Mouse (Mus musculus) cerebellum, adult 9-10 months (tissue): ENCODE data around the gene Smyd3.

Source experiments
- DNase-seq: peaks from one replicate; pipeline ENCODE4 v3.0.0; 2022

Gene Smyd3

GRCm38 (mm10) chr1:179458236-179458986, 59.4 kb downstream of the Smyd3 start:
- DNase-seq, result no peak

GRCm38 (mm10) chr1:179454600-179454999, 63.2 kb downstream of the Smyd3 start:
- no peak for DNase-seq

GRCm38 (mm10) chr1:179451211-179451610, 66.6 kb downstream of the Smyd3 start:
- no peak for DNase-seq

- no peak for DNase-seq
Measured at GRCm38 (mm10) chr1:179446845-179447212, 71.0 kb downstream of the Smyd3 start.

- DNase-seq, result no peak
Measured at GRCm38 (mm10) chr1:179446127-179446844, 71.6 kb downstream of the Smyd3 start.

- DNase-seq, result no peak
Measured at GRCm38 (mm10) chr1:179443835-179444234, 74.0 kb downstream of the Smyd3 start.

- DNase-seq, result no peak
Measured at GRCm38 (mm10) chr1:179443423-179443822, 74.4 kb downstream of the Smyd3 start.

- DNase-seq, result peak; percentile 65
Measured at GRCm38 (mm10) chr1:179436596-179436995, 81.2 kb downstream of the Smyd3 start.

- no peak for DNase-seq
Measured at GRCm38 (mm10) chr1:179434443-179435260, 83.2 kb downstream of the Smyd3 start.

GRCm38 (mm10) chr1:179433828-179434227, 84.0 kb downstream of the Smyd3 start:
- no peak for DNase-seq

- no peak for DNase-seq
Measured at GRCm38 (mm10) chr1:179433355-179433754, 84.5 kb downstream of the Smyd3 start.

- DNase-seq, result no peak
Measured at GRCm38 (mm10) chr1:179430077-179430476, 87.8 kb downstream of the Smyd3 start.

GRCm38 (mm10) chr1:179424879-179425472, 92.9 kb downstream of the Smyd3 start:
- no peak for DNase-seq

GRCm38 (mm10) chr1:179419091-179419490, 98.8 kb downstream of the Smyd3 start:
- DNase-seq, result no peak

- no peak for DNase-seq
Measured at GRCm38 (mm10) chr1:179408086-179408485, 109.8 kb downstream of the Smyd3 start.

- no peak for DNase-seq
Measured at GRCm38 (mm10) chr1:179400835-179401234, 117.0 kb downstream of the Smyd3 start.

- no peak for DNase-seq
Measured at GRCm38 (mm10) chr1:179398639-179399038, 119.2 kb downstream of the Smyd3 start.

GRCm38 (mm10) chr1:179386237-179386975, 131.4 kb downstream of the Smyd3 start:
- DNase-seq, result no peak

GRCm38 (mm10) chr1:179385691-179386090, 132.2 kb downstream of the Smyd3 start:
- DNase-seq, result no peak

GRCm38 (mm10) chr1:179384296-179384695, 133.5 kb downstream of the Smyd3 start:
- no peak for DNase-seq

GRCm38 (mm10) chr1:179378102-179378501, 139.7 kb downstream of the Smyd3 start:
- DNase-seq, result no peak

GRCm38 (mm10) chr1:179374987-179375386, 142.9 kb downstream of the Smyd3 start:
- no peak for DNase-seq
